Mouse (Mus musculus) kidney, adult 2 months (tissue): ENCODE data around the gene Atp5j2. TPM values are rescaled to one million over a fixed set of nuclear protein-coding genes. Genes with fewer than 3 reads are reported as not detected.

Source experiments
- DNase-seq: peaks from one replicate; pipeline ENCODE4 v3.0.0; 2021
- H3K27ac ChIP-seq: fragments of 200-500 bp; 2 replicates; pipeline ENCODE4 v1.5.1; 2012; ENCODE audit warnings: low read depth, low read length, control low read depth, inconsistent platforms; ENCODE audit not compliant: insufficient read depth
- H3K27me3 ChIP-seq: fragments of 200-500 bp; replicated peaks from 2 replicates; pipeline ENCODE4 v1.6.1; 2012; ENCODE audit warnings: mild to moderate bottlenecking, moderate library complexity, low read length, inconsistent platforms; ENCODE audit not compliant: control insufficient read depth, insufficient read depth
- H3K36me3 ChIP-seq: fragments of 200-500 bp; 2 replicates; pipeline ENCODE4 v1.6.1; 2012; ENCODE audit warnings: mild to moderate bottlenecking, moderate library complexity, low read length, inconsistent platforms; ENCODE audit not compliant: control insufficient read depth, insufficient read depth
- H3K4me1 ChIP-seq: fragments of 200-500 bp; 2 replicates; pipeline ENCODE4 v1.6.1; 2011; ENCODE audit warnings: low read length; ENCODE audit not compliant: control insufficient read depth, insufficient read depth
- H3K4me3 ChIP-seq: fragments of 200-500 bp; 2 replicates; pipeline ENCODE4 v1.5.1; 2011; ENCODE audit warnings: mild to moderate bottlenecking, low read depth, low read length, control low read depth; ENCODE audit not compliant: insufficient read depth
- CTCF ChIP-seq: fragments of 200-500 bp; conservative IDR thresholded peaks from 2 replicates; pipeline ENCODE4 v1.5.1; 2011; ENCODE audit warnings: low read depth, mild to moderate bottlenecking, control low read depth, low read length, moderate library complexity, mixed read lengths; ENCODE audit not compliant: insufficient read depth, insufficient read length
- POLR2A ChIP-seq: fragments of 200-500 bp; IDR thresholded peaks from one replicate; pipeline ENCODE4 v1.6.1; 2011; ENCODE audit warnings: low read depth, low read length, control low read depth
- WGBS: fragments of 180-500 bp; shearing (Covaris S2); methylation state at CpG from one replicate; pipeline ENCODE4 v1.1.7; 2018; 5-methylcytosine and 5-hydroxymethylcytosine counted together
- polyA plus RNA-seq: library from polyadenylated mRNA; depleted of rRNA; stranded (reverse); fragments of >200 nt; gene quantifications from 2 replicates; pipeline ENCODE4 v1.2.3, GENCODE M21; 2012

Atp5j2 gene
- polyA plus RNA-seq, 1 experiment, result 489 TPM

GRCm38 (mm10) chr5:145223395-145223794 is 31.5 kb upstream of the Atp5j2 start:
- peaks cover 12% of the 10 kb centered on the region; the same call in 1 of the 2 replicates for H3K4me1 ChIP-seq
- TF ChIP-seq CTCF, result no peak
- no peak for TF ChIP-seq POLR2A
- no peak overlapping the region for H3K27ac ChIP-seq
- H3K27me3 ChIP-seq, result no peaks in the 10 kb centered on the region
- peaks cover 1% of the 10 kb centered on the region; the same call in 1 of the 2 replicates for H3K36me3 ChIP-seq
- H3K4me3 ChIP-seq, result no peak overlapping the region
- no peak for DNase-seq
- 78% methylated on average over 12 of the region's 12 CpGs for WGBS

GRCm38 (mm10) chr5:145222840-145223239 is 31.0 kb upstream of the Atp5j2 start:
- Histone ChIP-seq H3K4me3 (no peak overlapping the region), H3K36me3 (peaks cover 1% of the 10 kb centered on the region; the same call in 1 of the 2 replicates), H3K27me3 (no peaks in the 10 kb centered on the region), H3K27ac (no peak overlapping the region), H3K4me1 (peaks cover 12% of the 10 kb centered on the region; the same call in 1 of the 2 replicates)
- WGBS, result 89% methylated on average over 5 of the region's 5 CpGs
- DNase-seq, result no peak
- no peak for TF ChIP-seq POLR2A
- TF ChIP-seq CTCF, result no peak

DNA sequence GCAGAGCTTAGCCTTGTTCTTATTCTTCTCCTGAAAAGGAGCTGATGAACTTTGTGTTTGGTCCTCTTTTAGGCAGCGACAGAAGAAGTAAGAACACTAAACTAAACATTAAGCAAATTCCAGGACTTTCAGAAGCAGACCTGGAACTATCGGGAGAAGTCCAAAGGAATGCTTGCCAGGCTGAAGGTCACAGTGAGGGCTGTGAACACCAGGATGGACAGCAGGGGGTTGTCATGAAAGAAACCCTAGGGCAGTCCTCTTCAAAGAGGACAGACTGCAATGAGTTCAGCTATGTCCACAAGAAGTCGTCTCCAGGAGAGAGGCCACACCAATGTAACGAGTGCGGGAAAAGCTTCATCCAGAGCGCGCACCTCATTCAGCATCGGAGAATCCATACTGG is 28.1 kb upstream of the Atp5j2 start:
- Histone ChIP-seq H3K27ac (peak overlapping the region; percentile 17; the same call in 1 of the 2 replicates), H3K36me3 (peaks cover 1% of the 10 kb centered on the region; the same call in 1 of the 2 replicates), H3K27me3 (no peaks in the 10 kb centered on the region), H3K4me1 (peaks cover 5% of the 10 kb centered on the region; the same call in 1 of the 2 replicates), H3K4me3 (no peak overlapping the region)
- TF ChIP-seq CTCF (0 out of 2 replicates have a peak, but pooled peaks have one; percentile 18), POLR2A (no peak)
- DNase-seq, result peak; percentile 91
- 73% methylated on average over 8 of the region's 8 CpGs for WGBS

GRCm38 (mm10) chr5:145218671-145219070 is 26.8 kb upstream of the Atp5j2 start:
- Histone ChIP-seq H3K27ac (no peak overlapping the region), H3K4me3 (no peak overlapping the region), H3K36me3 (peaks cover 1% of the 10 kb centered on the region; the same call in 1 of the 2 replicates), H3K4me1 (peaks cover 5% of the 10 kb centered on the region; the same call in 1 of the 2 replicates), H3K27me3 (no peaks in the 10 kb centered on the region)
- WGBS, result 95% methylated on average over 20 of the region's 20 CpGs
- DNase-seq, result no peak
- no peak for TF ChIP-seq POLR2A
- TF ChIP-seq CTCF, result no peak

DNA sequence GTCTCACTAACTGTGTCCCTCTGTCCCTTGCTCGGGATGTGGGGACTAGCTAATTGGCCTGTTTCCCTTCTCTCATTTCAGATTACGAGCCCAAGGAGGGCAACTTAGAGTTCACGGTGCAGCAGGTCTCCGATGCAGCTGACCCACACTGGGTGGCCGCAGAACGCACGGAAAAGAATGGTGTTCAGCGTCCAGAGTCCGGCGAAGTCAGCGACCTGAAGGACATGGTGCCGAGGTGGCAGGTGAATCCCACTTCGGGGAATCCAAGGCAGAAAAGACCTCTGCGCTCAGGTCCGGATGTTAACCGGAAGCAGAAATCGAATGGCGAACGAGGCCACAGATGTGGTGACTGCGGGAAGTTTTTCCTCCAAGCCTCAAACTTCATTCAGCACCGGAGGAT is 26.3 kb upstream of the Atp5j2 start:
- Histone ChIP-seq H3K27me3 (no peaks in the 10 kb centered on the region), H3K36me3 (peaks cover 1% of the 10 kb centered on the region; the same call in 1 of the 2 replicates), H3K4me3 (no peak overlapping the region), H3K27ac (no peak overlapping the region), H3K4me1 (peaks cover 5% of the 10 kb centered on the region; the same call in 1 of the 2 replicates)
- peak; percentile 77 for DNase-seq
- no peak for TF ChIP-seq POLR2A
- TF ChIP-seq CTCF, result no peak
- WGBS, result 81% methylated on average over 21 of the region's 21 CpGs

GRCm38 (mm10) chr5:145217746-145218145 is 25.9 kb upstream of the Atp5j2 start:
- H3K36me3 ChIP-seq, result peaks cover 1% of the 10 kb centered on the region; the same call in 1 of the 2 replicates

GRCm38 (mm10) chr5:145214679-145215078 is 22.8 kb upstream of the Atp5j2 start:
- WGBS, result 59% methylated on average over 4 of the region's 4 CpGs
- Histone ChIP-seq H3K27ac (no peak overlapping the region), H3K36me3 (peaks cover 1% of the 10 kb centered on the region; the same call in 1 of the 2 replicates), H3K4me3 (no peak overlapping the region), H3K27me3 (no peaks in the 10 kb centered on the region), H3K4me1 (no peaks in the 10 kb centered on the region)
- peak; percentile 62 for DNase-seq
- TF ChIP-seq CTCF (peak; percentile 50), POLR2A (no peak)

More at GRCm38 (mm10) chr5:145217746-145218145, 25.9 kb upstream of the Atp5j2 start:
- Histone ChIP-seq H3K27me3 (no peaks in the 10 kb centered on the region), H3K4me1 (peaks cover 5% of the 10 kb centered on the region; the same call in 1 of the 2 replicates), H3K27ac (no peak overlapping the region), H3K4me3 (no peak overlapping the region)
- TF ChIP-seq CTCF, result no peak
- no peak for TF ChIP-seq POLR2A
- no peak for DNase-seq
- 88% methylated on average over 6 of the region's 6 CpGs for WGBS
